Mouse (Mus musculus) gastrocnemius, postnatal 25 days (tissue): Measurements from ENCODE around the gene Cacul1. TPM values are rescaled to one million over a fixed set of nuclear protein-coding genes. Genes with fewer than 3 reads are reported as not detected.
A peak's percentile ranks its signal among the peaks of the same experiment; 100 is the strongest.
"Not testable (repeated sequence)": the region's sequence is repeated elsewhere in the genome, so short reads cannot be mapped to it uniquely, and the experiment has no call there.

Source experiments
- DNase-seq: peaks from one replicate; pipeline ENCODE4 v3.0.0; 2022
- long read RNA-seq, 2 experiments: library from polyadenylated mRNA; stranded (forward); transcript quantifications; one replicate each; pipeline ENCODE4 v2.0.0; 2021
- total RNA-seq, 2 experiments: library from RNA; stranded (reverse); gene quantifications; 1 replicate in 1 of 2; 2 replicates in 1 of 2; pipeline ENCODE4 v1.2.3; 2021

Gene Cacul1
- total RNA-seq, result 10 to 100 TPM; 29.8 to 29.9 TPM
- long read RNA-seq, experiment 1, partial matches to known transcripts, result 0 of 13 reads
- long read RNA-seq, experiment 1, other reads (novel, unspliced or antisense), result 13 of 13 reads
- long read RNA-seq, experiment 2, full-length matches to known transcripts, result 2 of 14 reads
- long read RNA-seq, experiment 2, partial matches to known transcripts, result 0 of 14 reads
- long read RNA-seq, experiment 2, other reads (novel, unspliced or antisense), result 12 of 14 reads

GRCm38 (mm10) chr19:60580582-60581339 lies at the start of gene Cacul1:
TSS of gene Cacul1 (minus strand) at chr19:60581025.
- DNase-seq, result peak; percentile 97

DNA sequence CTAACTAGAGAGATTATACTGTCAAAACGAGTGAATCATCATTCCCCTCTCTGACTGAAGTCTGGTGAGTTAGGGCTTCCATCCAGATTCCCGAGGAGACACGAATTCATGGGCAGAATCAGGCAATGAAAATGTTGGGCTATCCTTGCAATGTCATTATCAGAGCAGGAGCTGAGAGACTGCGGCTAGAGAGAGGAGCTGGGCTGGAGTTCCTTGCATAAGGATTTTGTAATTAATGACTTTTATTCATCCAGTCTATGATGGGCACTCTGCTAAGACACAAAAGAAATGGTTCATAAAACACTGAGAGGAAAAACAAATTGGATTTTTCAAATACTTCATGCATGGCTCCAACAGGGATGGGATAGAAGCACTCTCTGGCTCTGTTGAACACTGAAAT lies 38.6 kb upstream of the Cacul1 start:
- no peak for DNase-seq

- DNase-seq, result no peak
Observed at GRCm38 (mm10) chr19:60617007-60617406, 36.2 kb upstream of the Cacul1 start.

GRCm38 (mm10) chr19:60615470-60616200 lies 34.8 kb upstream of the Cacul1 start:
- DNase-seq, result no peak

DNA sequence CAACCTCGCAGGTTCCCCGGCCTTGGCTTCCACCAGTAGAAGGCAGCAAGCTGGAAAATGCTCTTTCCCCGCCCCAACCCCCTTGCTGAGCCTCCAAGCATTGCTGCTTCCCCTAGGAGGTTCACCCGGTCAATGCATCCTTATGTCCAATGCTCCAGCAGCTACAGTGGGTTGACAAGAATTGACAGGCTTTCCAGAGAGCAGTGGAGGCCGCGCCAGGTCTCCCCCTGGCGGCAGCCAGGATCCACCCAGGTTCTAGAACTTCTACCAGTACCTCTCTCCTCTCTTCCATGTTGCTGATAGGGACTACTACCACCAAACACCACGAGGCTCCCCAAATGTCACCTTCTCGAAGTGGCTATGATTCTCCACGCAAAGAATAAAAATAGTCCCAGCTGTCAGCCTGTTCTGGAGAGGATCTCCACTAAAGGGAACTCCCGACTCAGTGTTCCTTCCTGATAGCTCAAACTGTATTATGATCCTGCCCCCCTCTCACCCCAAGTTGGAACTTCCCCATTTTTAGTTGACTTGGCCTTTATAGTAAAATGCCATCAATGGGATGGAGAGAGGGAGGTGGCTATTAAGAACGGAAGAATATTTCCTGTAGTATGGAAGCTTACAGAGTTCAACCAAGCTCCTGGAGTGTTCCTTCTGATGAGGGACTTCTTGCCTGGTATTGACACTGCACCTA lies 30.8 kb upstream of the Cacul1 start:
- DNase-seq, result no peak

- DNase-seq, result no peak
Observed at GRCm38 (mm10) chr19:60608766-60609165, 27.9 kb upstream of the Cacul1 start.

- no peak for DNase-seq
Observed at GRCm38 (mm10) chr19:60603586-60603985, 22.8 kb upstream of the Cacul1 start.

- DNase-seq, result not testable (repeated sequence)
Observed at GRCm38 (mm10) chr19:60602066-60602465, 21.2 kb upstream of the Cacul1 start.

DNA sequence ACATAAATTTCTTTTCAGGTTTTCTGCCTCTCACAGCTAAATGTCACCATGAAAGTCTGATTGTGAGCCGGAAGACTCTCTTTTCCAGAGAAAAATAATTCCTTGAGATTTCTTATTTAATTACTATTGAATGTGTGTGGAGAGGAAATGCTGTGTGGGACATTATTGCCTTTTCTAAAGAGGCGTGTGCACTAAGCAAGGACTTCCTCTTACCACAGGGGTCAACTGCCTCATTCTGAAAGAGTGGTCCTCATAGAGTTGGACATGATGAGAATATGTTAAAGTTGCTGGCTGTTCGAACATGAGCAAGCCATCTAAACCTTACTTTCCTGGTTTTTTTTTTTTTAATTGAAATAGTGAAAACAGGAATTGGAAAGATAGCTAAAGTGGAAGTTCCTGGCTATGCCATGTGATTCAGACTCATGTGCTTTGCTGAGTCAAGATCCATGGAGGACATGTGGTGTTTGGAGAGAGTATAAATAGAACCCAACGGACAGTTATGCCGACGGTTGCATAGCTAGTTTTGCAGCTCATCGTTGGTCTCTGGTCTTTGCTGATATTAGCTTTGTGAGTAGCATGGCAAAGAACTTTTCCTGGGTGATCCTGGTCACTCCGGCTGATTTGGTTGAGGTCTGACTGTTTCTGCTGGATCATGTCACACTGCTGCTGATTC lies 17.3 kb upstream of the Cacul1 start:
- DNase-seq, result no peak

GRCm38 (mm10) chr19:60589646-60590045 lies 8.8 kb upstream of the Cacul1 start:
- no peak for DNase-seq

GRCm38 (mm10) chr19:60586652-60587051 lies 5.8 kb upstream of the Cacul1 start:
- no peak for DNase-seq

DNA sequence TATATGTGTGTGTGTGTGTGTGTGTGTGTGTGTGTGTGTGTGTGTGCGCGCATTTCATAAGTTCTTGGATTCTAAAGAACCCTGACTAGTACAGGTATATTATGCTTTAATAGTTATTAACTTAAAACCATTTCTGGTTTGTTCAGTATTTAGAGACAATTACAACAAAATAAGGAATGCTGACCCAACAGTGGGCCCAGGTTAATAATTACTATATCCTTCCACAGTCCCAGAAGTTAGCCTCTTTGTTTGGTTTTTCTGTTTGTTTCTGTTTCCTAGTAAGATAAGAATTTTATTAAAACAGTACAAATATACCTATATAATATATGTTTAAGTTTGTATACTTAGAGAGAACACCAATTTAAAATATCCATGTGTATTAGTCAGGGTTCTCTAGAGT lies 2.4 kb upstream of the Cacul1 start:
- DNase-seq, result no peak

GRCm38 (mm10) chr19:60581377-60582290 lies 809 bp upstream of the Cacul1 start:
- no peak for DNase-seq

DNA sequence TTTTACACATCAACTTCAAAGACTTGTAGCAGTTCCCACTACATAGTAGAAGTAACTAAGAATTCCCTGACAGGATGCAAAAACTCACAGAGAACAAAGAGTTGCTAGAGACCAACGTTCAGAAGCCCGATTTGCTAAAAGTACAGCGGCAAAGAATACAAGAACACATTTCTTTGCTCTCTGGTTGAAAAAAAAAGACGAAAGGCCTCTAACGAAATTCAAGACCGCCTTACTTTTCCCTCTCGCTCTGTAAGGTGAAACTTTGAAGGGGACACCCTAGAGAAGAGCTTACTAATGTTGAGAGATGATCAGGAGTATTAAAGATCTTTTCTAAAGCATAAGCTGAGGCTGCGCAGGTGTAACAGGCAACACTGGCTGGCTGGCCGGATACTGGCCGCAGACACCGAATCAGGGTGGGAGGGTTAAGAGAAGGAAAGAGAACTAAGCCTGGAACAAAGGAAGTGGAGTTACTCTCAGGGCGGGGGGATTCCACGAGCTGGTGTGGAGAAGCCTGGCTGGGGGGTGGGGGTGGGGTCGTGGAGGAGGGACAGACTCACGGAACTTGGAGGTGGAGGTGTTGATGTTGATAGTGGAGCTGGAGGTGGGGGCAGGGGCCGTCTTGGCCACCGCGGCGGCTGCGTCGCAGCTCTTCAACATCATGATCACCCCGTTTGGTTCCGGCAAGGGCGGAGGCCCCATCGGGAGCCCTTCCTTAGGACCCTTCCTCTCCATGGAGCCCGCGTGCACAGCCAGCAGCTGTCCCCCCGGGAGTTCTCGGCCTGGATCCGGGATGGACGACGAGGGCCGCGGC lies 849 bp downstream of the Cacul1 start:
- no peak for DNase-seq

- no peak for DNase-seq
Observed at GRCm38 (mm10) chr19:60576741-60577140, 4.1 kb downstream of the Cacul1 start.

DNA sequence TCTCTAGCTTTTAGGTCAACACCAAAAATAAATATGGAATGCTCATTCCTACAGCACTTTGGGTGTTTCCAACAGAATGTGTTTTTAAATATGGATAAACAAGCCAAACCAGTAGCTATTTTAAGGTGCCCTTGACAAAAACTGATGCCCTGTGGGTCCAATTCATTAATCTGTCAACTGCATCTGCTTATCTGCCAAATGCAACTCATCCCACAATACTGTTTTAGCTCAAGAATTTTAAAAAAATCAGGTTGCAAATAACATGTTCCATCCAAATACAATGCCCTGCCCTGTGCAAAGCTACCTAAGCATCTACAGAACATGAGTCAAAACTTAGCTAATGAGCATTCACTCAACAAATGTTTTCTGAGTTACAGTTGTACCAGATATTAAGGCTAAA lies 20.3 kb downstream of the Cacul1 start:
- DNase-seq, result no peak

DNA sequence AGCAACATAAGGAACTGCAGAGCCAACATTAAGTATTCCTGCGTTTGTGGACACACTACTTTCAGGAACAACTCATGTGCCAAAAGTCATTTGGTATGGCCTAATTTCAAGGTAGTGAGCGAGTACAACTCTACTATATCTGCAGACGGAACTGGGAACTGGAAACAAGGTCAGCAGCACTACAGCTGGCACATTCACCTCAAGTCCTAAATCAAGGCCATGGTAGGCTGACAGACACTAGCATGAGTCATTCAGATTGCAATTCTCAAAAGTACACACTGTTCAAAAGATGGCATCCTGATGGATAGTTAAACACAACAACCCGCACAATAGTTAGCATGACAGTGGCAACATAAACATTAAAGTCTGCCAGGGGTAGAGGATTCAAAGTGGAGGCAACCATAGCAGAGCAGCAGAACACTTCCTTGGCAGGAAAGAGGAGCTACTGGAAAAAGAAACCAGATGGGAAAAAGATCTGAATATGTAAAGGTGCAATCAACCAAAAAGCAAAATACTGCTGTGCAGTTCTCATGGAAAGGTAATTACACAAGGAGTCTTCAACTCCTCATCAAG lies 25.9 kb downstream of the Cacul1 start:
- peak; percentile 16 for DNase-seq

- DNase-seq, result peak; percentile 15
Observed at GRCm38 (mm10) chr19:60553501-60553900, 27.3 kb downstream of the Cacul1 start.

DNA sequence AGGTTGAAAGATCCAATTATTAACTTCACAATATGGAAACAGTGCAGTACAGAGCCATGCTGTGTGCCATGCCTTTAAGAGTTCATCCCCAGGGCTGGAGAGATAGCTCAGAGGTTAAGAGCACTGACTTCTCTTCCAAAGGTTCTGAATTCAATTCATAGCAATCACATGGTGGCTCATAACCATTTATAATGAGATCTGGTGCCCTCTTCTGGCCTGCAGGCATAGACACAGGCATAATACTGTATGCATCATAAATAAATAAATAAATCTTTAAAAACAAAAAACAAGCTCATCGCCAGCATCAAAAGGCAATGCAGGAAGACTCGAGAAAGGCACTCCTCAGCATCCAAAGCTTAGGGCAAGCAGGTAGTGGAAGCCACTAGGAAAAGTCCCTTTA lies 37.5 kb downstream of the Cacul1 start:
- no peak for DNase-seq

DNA sequence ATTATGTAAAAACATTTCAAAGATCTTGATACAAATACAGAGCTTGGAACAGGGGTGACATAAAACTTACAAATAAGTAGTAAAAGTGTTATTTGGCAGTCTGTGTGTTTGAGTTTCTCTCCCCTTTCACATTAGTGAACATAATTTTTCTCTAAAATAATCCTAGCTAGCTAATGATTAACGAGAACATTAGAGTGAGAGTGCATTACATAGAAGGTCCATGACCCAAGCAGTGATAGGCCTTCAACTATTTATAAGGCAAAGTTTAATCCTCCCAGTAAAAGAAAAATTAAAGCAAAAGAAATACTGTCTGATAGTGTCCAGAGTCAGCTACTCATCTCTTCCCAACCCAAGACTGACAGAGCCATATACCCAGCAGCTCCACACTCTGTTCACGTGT lies 48.9 kb downstream of the Cacul1 start:
- no peak for DNase-seq
